Mouse (Mus musculus) layer of hippocampus, postnatal 25 days (tissue): ENCODE measurements around the gene Pomgnt1. TPM values are rescaled to one million over a fixed set of nuclear protein-coding genes. Genes with fewer than 3 reads are reported as not detected.

Experiments used
- total RNA-seq, 2 experiments: library from RNA; stranded (reverse); gene quantifications; 2 replicates each; pipeline ENCODE4 v1.2.3; 2021

Gene Pomgnt1
- total RNA-seq, 2 experiments from 2014 or later: 64.5 to 68.6 TPM

Other genes starting within 250 kb of the Pomgnt1 start
- gene Kncn, start 239.4 kb upstream of the Pomgnt1 start, total RNA-seq: under 1 TPM in 1 of 2 experiments, not detected in 1; 0.22 TPM
- gene 6430628N08Rik, start 233.2 kb upstream of the Pomgnt1 start, total RNA-seq: under 1 TPM in 1 of 2 experiments, not detected in 1; 0.22 TPM
- gene Dmbx1, start 183.9 kb upstream of the Pomgnt1 start, total RNA-seq: under 1 TPM in 1 of 2 experiments, not detected in 1; 0.07 TPM
- 100 to 1,000 TPM; 139 to 163 TPM for gene Faah, start 105.9 kb upstream of the Pomgnt1 start, total RNA-seq
- gene Nsun4, start 70.0 kb upstream of the Pomgnt1 start, total RNA-seq: 1 to 10 TPM; 7.5 to 8.3 TPM
- 100 to 1,000 TPM; 385 to 447 TPM for gene Uqcrh, start 48.8 kb upstream of the Pomgnt1 start, total RNA-seq
- 10 to 100 TPM; 46.0 to 46.8 TPM for gene Lrrc41, start 48.6 kb upstream of the Pomgnt1 start, total RNA-seq
- gene Rad54l, start 150 bp upstream of the Pomgnt1 start, total RNA-seq: under 1 TPM; 0.54 to 0.99 TPM
- gene Lurap1, start 27.5 kb downstream of the Pomgnt1 start, total RNA-seq: 10 to 100 TPM; 19.7 to 23.7 TPM
- not detected for gene Tspan1, start 43.8 kb downstream of the Pomgnt1 start, total RNA-seq
- not detected for gene 1700042G07Rik, start 49.5 kb downstream of the Pomgnt1 start, total RNA-seq
- gene Gm49337, start 49.5 kb downstream of the Pomgnt1 start, total RNA-seq: 1 to 10 TPM in 1 of 2 experiments, not detected in 1; 2.9 TPM
- 10 to 100 TPM; 40.1 to 41.7 TPM for gene Pik3r3, start 97.8 kb downstream of the Pomgnt1 start, total RNA-seq